Mouse (Mus musculus): ENCODE results near the gene Eif3l. TPM values are rescaled to one million over a fixed set of nuclear protein-coding genes. Genes with fewer than 3 reads are reported as not detected.

Eif3l gene
- 47.0 TPM for polyA plus RNA-seq (2014; fragmentation: Illumina TruSeq; extraction: RNeasy Lipid Tissue Mini Kit (QIAGEN cat#74804); ENCODE audit: low replicate concordance)

GRCm38 (mm10) chr15:79074913-79075532 is at the start of gene Eif3l:
Eif3l (plus strand) TSS chr15:79075179.

GRCm38 (mm10) chr15:79028237-79028738 is 46.7 kb upstream of the Eif3l start, which contains the start of gene H1f0:
H1f0 (plus strand) TSS chr15:79028450.

GRCm38 (mm10) chr15:79041585-79041984 is 33.4 kb upstream of the Eif3l start, which contains the start of gene Galr3:
Galr3 (plus strand) TSS chr15:79041885.

GRCm38 (mm10) chr15:79062376-79063159 is 12.4 kb upstream of the Eif3l start, which contains the start of gene Ankrd54:
Ankrd54 (minus strand) TSS chr15:79062893.

DNA sequence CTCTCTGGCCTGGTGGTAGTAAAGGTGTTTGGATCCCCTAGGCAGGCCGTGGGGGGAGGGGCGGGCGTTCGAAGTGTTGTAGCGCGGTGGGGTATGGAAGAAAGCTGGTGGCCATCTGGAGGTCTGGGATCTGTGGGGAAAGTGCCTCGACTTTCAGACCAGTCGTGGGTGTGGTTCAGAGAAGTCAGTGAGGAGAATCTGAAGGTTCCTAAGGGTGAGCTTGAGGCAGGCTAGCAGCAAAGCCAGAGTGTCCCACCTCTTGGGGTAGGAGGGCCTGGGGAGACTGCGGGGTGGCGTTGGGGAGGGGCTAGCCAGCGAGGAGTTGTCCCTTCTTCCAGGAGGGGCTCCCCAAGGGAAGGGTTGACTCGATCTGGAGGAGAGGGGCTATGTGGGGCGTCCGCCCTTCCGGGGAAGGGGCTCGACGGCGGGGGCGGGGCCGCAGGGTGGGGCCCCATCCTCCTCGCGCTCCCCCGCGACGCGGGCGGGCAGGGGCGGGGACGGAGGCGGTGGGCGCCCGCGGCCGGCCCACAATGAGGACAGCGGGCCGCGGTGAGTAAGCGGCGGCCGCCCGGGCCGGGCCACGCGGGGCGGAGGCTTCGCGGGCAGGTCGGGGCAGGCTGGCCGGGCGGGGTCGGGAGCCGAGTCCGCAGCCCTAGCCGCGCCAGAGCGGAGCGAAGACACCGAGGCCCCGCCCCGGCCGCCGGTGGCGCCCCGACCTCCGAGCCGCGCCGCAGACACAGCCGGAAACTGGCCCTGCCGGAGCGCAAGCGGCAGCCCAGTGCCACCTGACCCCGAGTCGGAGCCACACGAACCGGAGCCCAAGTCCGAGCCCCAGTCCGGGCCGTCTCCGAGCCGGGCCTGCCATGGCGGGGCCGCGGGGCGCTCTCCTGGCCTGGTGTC is 33.7 kb downstream of the Eif3l start, which contains the start of gene Micall1:
TSS of gene Micall1 (plus strand) at position 478 of the 900 bp plus-strand sequence.

DNA sequence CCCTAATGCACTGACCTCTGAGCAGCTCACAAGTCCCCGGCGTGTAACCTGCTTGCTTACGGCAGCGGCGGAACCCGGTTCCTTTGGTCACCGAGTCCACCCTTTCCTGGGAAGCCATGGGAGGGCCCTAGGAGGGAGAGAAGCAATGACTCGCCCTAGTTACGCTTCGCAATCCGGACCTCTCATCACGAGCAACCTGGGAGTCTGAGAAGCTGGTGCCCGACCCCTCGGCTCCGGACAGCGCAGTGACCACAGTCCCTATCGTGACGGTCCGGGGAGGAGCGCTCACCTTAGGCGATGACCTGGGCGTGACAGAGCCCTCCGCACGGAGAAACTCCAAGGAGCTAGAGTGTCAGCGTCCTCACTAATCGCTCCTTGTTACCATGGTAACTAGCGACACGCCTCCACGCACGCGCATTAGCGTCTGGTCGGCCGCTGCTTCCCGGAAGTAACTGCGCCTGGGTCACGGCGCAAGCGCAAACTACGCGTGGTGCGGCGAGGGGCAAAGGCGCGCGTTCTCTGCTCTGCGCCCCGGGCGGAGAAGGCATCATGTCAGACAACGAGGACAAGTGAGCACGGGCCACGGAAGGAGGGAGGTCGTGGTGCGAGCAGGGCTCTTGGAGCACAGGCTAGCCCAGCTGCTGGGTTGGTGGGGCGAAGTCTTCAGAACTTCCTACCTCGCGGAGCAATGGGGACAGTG is 66.0 kb downstream of the Eif3l start, which contains the start of the genes Polr2f and 1700088E04Rik:
TSS of gene Polr2f (plus strand) at position 144 of the 700 bp plus-strand sequence.
TSS of gene 1700088E04Rik (minus strand) at position 388 of the 700 bp plus-strand sequence.

Other genes starting within 250 kb of the Eif3l start
- not detected for gene Cdc42ep1, start 232.6 kb upstream of the Eif3l start, polyA plus RNA-seq (2014; fragmentation: Illumina TruSeq; extraction: RNeasy Lipid Tissue Mini Kit (QIAGEN cat#74804); ENCODE audit: low replicate concordance)
- 283 TPM for gene Lgals2, start 219.7 kb upstream of the Eif3l start, polyA plus RNA-seq (2014; fragmentation: Illumina TruSeq; extraction: RNeasy Lipid Tissue Mini Kit (QIAGEN cat#74804); ENCODE audit: low replicate concordance)
- not detected for gene Gga1, start 198.0 kb upstream of the Eif3l start, polyA plus RNA-seq (2014; fragmentation: Illumina TruSeq; extraction: RNeasy Lipid Tissue Mini Kit (QIAGEN cat#74804); ENCODE audit: low replicate concordance)
- not detected for gene Gm49510, start 175.5 kb upstream of the Eif3l start, polyA plus RNA-seq (2014; fragmentation: Illumina TruSeq; extraction: RNeasy Lipid Tissue Mini Kit (QIAGEN cat#74804); ENCODE audit: low replicate concordance)
- 1.9 TPM for gene Sh3bp1, start 175.4 kb upstream of the Eif3l start, polyA plus RNA-seq (2014; fragmentation: Illumina TruSeq; extraction: RNeasy Lipid Tissue Mini Kit (QIAGEN cat#74804); ENCODE audit: low replicate concordance)
- 0.22 TPM for gene Pdxp, start 161.3 kb upstream of the Eif3l start, polyA plus RNA-seq (2014; fragmentation: Illumina TruSeq; extraction: RNeasy Lipid Tissue Mini Kit (QIAGEN cat#74804); ENCODE audit: low replicate concordance)
- gene Lgals1, start 148.5 kb upstream of the Eif3l start, polyA plus RNA-seq (2014; fragmentation: Illumina TruSeq; extraction: RNeasy Lipid Tissue Mini Kit (QIAGEN cat#74804); ENCODE audit: low replicate concordance), result not detected
- gene Nol12, start 140.2 kb upstream of the Eif3l start, polyA plus RNA-seq (2014; fragmentation: Illumina TruSeq; extraction: RNeasy Lipid Tissue Mini Kit (QIAGEN cat#74804); ENCODE audit: low replicate concordance), result 1.3 TPM
- 1.0 TPM for gene Triobp, start 127.5 kb upstream of the Eif3l start, polyA plus RNA-seq (2014; fragmentation: Illumina TruSeq; extraction: RNeasy Lipid Tissue Mini Kit (QIAGEN cat#74804); ENCODE audit: low replicate concordance)
- 171 TPM for gene H1f0, start 46.7 kb upstream of the Eif3l start, polyA plus RNA-seq (2014; fragmentation: Illumina TruSeq; extraction: RNeasy Lipid Tissue Mini Kit (QIAGEN cat#74804); ENCODE audit: low replicate concordance)
- not detected for gene Galr3, start 33.3 kb upstream of the Eif3l start, polyA plus RNA-seq (2014; fragmentation: Illumina TruSeq; extraction: RNeasy Lipid Tissue Mini Kit (QIAGEN cat#74804); ENCODE audit: low replicate concordance)
- 1.9 TPM for gene Ankrd54, start 12.3 kb upstream of the Eif3l start, polyA plus RNA-seq (2014; fragmentation: Illumina TruSeq; extraction: RNeasy Lipid Tissue Mini Kit (QIAGEN cat#74804); ENCODE audit: low replicate concordance)
- 7.6 TPM for gene Micall1, start 33.7 kb downstream of the Eif3l start, polyA plus RNA-seq (2014; fragmentation: Illumina TruSeq; extraction: RNeasy Lipid Tissue Mini Kit (QIAGEN cat#74804); ENCODE audit: low replicate concordance)
- not detected for gene Polr2f, start 65.8 kb downstream of the Eif3l start, polyA plus RNA-seq (2014; fragmentation: Illumina TruSeq; extraction: RNeasy Lipid Tissue Mini Kit (QIAGEN cat#74804); ENCODE audit: low replicate concordance)
- gene 1700088E04Rik, start 66.1 kb downstream of the Eif3l start, polyA plus RNA-seq (2014; fragmentation: Illumina TruSeq; extraction: RNeasy Lipid Tissue Mini Kit (QIAGEN cat#74804); ENCODE audit: low replicate concordance), result not detected
- not detected for gene Sox10, start 90.1 kb downstream of the Eif3l start, polyA plus RNA-seq (2014; fragmentation: Illumina TruSeq; extraction: RNeasy Lipid Tissue Mini Kit (QIAGEN cat#74804); ENCODE audit: low replicate concordance)
- gene Pick1, start 154.0 kb downstream of the Eif3l start, polyA plus RNA-seq (2014; fragmentation: Illumina TruSeq; extraction: RNeasy Lipid Tissue Mini Kit (QIAGEN cat#74804); ENCODE audit: low replicate concordance), result 9.0 TPM
- 0.48 TPM for gene Gm49486, start 154.2 kb downstream of the Eif3l start, polyA plus RNA-seq (2014; fragmentation: Illumina TruSeq; extraction: RNeasy Lipid Tissue Mini Kit (QIAGEN cat#74804); ENCODE audit: low replicate concordance)
- gene Slc16a8, start 179.6 kb downstream of the Eif3l start, polyA plus RNA-seq (2014; fragmentation: Illumina TruSeq; extraction: RNeasy Lipid Tissue Mini Kit (QIAGEN cat#74804); ENCODE audit: low replicate concordance), result not detected
- gene Baiap2l2, start 210.4 kb downstream of the Eif3l start, polyA plus RNA-seq (2014; fragmentation: Illumina TruSeq; extraction: RNeasy Lipid Tissue Mini Kit (QIAGEN cat#74804); ENCODE audit: low replicate concordance), result 15.6 TPM

All from small intestine, adult 10 weeks (tissue).